Mouse (Mus musculus) granulocyte monocyte progenitor cell, adult 5-6 weeks (primary cell): Measurements from ENCODE around the gene Stx4a. TPM values are rescaled to one million over a fixed set of nuclear protein-coding genes. Genes with fewer than 3 reads are reported as not detected.
"Not testable (repeated sequence)": the region's sequence is repeated elsewhere in the genome, so short reads cannot be mapped to it uniquely, and the experiment has no call there.

Source experiments
- ATAC-seq: replicated peaks from 2 replicates; pipeline ENCODE4 v1.8.0; 2016; ENCODE audit warnings: mild to moderate bottlenecking, moderate TSS enrichment, inconsistent platforms; ENCODE audit not compliant: poor library complexity, severe bottlenecking
- total RNA-seq, 2 experiments: library from RNA; stranded (forward) in 1 of 2; stranded (reverse) in 1 of 2; fragments of 200-712, 200-1000 nt in 1 of 2; fragments of >200 nt in 1 of 2; fragmentation: Nextera tagmentation in 1 of 2; gene quantifications; 2 replicates each; pipeline ENCODE4 v1.2.3; 2014 to 2017

Stx4a gene
- total RNA-seq, 2 experiments from 2014 or later, result 37.7 to 88.9 TPM

- ATAC-seq, result not testable (repeated sequence)
These were observed 71.8 kb downstream of the Stx4a start for GRCm38 (mm10) chr7:127895891-127896290.

DNA sequence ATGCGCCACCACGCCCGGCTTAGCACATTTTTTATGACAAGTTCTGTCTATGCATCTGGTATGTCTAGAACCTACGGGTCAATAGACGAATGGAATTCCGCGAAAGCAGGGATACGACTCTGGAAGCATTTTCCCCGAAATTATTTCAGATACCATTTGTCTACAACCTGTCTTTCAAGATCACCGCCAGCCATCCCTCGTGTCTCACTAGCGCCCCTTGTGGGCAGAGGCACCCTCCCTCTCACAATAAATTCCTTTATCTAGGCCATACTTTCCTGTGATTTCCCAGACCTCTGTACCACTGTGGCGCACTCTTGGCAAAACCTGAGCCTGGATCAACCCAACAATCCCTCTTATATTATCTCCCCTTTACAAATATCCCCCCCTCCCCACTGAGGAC is 72.3 kb downstream of the Stx4a start:
- ATAC-seq, result no peak

DNA sequence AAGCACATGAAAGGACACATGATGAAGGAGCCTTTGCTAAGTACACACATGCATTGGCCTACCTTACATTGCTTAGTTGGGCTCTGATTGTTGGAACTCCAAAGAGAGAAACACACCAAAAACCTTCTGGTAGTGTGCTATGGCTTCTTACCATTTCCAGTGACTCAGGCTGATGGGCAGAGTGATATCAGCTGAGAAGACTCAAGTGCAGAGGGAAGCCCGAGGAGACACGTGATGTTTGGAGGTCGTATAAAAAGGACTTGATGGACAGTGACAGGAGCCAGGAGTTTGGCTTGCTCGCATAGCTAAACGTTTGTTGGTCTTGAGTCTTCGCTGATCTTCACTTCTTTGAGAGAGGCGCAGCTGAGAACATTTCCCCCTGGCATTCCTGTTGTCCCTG is 73.4 kb downstream of the Stx4a start:
- ATAC-seq, result no peak

DNA sequence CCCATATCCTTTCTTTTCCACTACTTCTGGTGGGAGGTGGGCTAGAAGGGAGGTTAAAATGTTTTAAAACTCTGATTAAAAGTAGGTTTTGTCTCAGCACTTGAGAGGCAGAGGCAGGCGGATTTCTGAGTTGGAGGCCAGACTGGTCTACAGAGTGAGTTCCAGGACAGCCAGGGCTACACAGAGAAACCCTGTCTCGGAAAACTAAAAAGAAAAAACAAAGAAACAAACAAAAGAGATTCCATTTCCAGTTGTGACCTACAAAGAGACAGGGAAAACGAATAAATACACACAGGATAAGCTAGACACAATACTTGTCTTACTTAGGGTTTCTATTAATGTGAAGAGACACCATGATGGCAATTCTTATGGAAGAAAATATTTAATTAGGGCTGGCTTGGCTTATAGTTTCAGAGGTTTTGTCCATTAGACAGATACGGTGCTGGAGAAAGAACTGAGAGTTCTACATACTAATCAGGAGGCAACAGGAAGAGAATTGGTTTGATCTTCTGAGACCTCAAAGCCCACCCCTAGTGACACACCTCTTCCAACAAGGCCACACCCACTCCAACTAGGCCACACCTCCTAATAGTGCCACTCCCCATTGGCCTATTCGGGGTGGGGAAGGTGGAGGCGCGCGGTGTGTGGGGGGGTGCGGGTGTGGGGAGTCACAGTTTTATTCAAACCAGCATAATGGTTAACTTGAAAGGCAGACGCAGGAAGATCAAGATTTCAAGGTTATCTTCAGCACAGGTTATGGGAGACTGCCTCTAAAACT is 74.3 kb downstream of the Stx4a start:
- no peak for ATAC-seq

Other genes with a start within 250 kb of the Stx4a start
- 0.37 and 0.77 TPM in 2 replicates for gene Ccdc189, start 235.7 kb upstream of the Stx4a start, total RNA-seq (2014; fragmentation: Nextera tagmentation)
- 1.6 and 3.9 TPM in 2 replicates for gene Ccdc189, start 235.7 kb upstream of the Stx4a start, total RNA-seq (2017)
- 25.0 and 48.1 TPM in 2 replicates for gene Rnf40, start 235.5 kb upstream of the Stx4a start, total RNA-seq (2014; fragmentation: Nextera tagmentation)
- gene Rnf40, start 235.5 kb upstream of the Stx4a start, total RNA-seq (2017), result 35.3 and 42.8 TPM in 2 replicates
- 12.9 and 18.9 TPM in 2 replicates for gene Zfp629, start 208.5 kb upstream of the Stx4a start, total RNA-seq (2014; fragmentation: Nextera tagmentation)
- gene Zfp629, start 208.5 kb upstream of the Stx4a start, total RNA-seq (2017), result 8.2 and 12.6 TPM in 2 replicates
- gene Bcl7c, start 115.4 kb upstream of the Stx4a start, total RNA-seq (2014; fragmentation: Nextera tagmentation), result 50.9 and 81.5 TPM in 2 replicates
- gene Bcl7c, start 115.4 kb upstream of the Stx4a start, total RNA-seq (2017), result 39.3 and 57.5 TPM in 2 replicates
- 0.73 and 1.2 TPM in 2 replicates for gene Ctf1, start 111.6 kb upstream of the Stx4a start, total RNA-seq (2014; fragmentation: Nextera tagmentation)
- 0.90 and 3.2 TPM in 2 replicates for gene Ctf1, start 111.6 kb upstream of the Stx4a start, total RNA-seq (2017)
- not detected in 2 replicates for gene Ctf2, start 92.1 kb upstream of the Stx4a start, total RNA-seq (2014; fragmentation: Nextera tagmentation)
- 0.31 TPM in 1 of 2 replicates, not detected in the other for gene Ctf2, start 92.1 kb upstream of the Stx4a start, total RNA-seq (2017)
- gene Fbxl19, start 79.8 kb upstream of the Stx4a start, total RNA-seq (2014; fragmentation: Nextera tagmentation), result 11.1 and 11.7 TPM in 2 replicates
- 13.8 and 17.7 TPM in 2 replicates for gene Fbxl19, start 79.8 kb upstream of the Stx4a start, total RNA-seq (2017)
- gene Orai3, start 54.5 kb upstream of the Stx4a start, total RNA-seq (2014; fragmentation: Nextera tagmentation), result 36.8 and 41.2 TPM in 2 replicates
- 22.7 and 22.8 TPM in 2 replicates for gene Orai3, start 54.5 kb upstream of the Stx4a start, total RNA-seq (2017)
- gene Setd1a, start 47.6 kb upstream of the Stx4a start, total RNA-seq (2014; fragmentation: Nextera tagmentation), result 59.6 and 105 TPM in 2 replicates
- 11.9 and 12.4 TPM in 2 replicates for gene Setd1a, start 47.6 kb upstream of the Stx4a start, total RNA-seq (2017)
- not detected in 2 replicates for gene Gm49388, start 38.7 kb upstream of the Stx4a start, total RNA-seq (2014; fragmentation: Nextera tagmentation)
- 1.2 TPM in 1 of 2 replicates, not detected in the other for gene Gm49388, start 38.7 kb upstream of the Stx4a start, total RNA-seq (2017)
- gene Hsd3b7, start 23.7 kb upstream of the Stx4a start, total RNA-seq (2014; fragmentation: Nextera tagmentation), result 27.6 and 29.6 TPM in 2 replicates
- 19.1 and 31.6 TPM in 2 replicates for gene Hsd3b7, start 23.7 kb upstream of the Stx4a start, total RNA-seq (2017)
- gene Stx1b, start 255 bp downstream of the Stx4a start, total RNA-seq (2014; fragmentation: Nextera tagmentation), result 0.62 and 0.88 TPM in 2 replicates
- gene Stx1b, start 255 bp downstream of the Stx4a start, total RNA-seq (2017), result not detected in 2 replicates
- gene Zfp646, start 51.9 kb downstream of the Stx4a start, total RNA-seq (2014; fragmentation: Nextera tagmentation), result 29.2 and 38.4 TPM in 2 replicates
- gene Zfp646, start 51.9 kb downstream of the Stx4a start, total RNA-seq (2017), result 35.5 and 40.8 TPM in 2 replicates
- gene Zfp668, start 52.5 kb downstream of the Stx4a start, total RNA-seq (2014; fragmentation: Nextera tagmentation), result 7.2 and 15.7 TPM in 2 replicates
- gene Zfp668, start 52.5 kb downstream of the Stx4a start, total RNA-seq (2017), result 3.9 and 4.9 TPM in 2 replicates
- gene Prss53, start 66.7 kb downstream of the Stx4a start, total RNA-seq (2014; fragmentation: Nextera tagmentation), result 0.19 TPM in 1 of 2 replicates, not detected in the other
- gene Prss53, start 66.7 kb downstream of the Stx4a start, total RNA-seq (2017), result 0.13 TPM in 1 of 2 replicates, not detected in the other
- gene Gm21974, start 71.2 kb downstream of the Stx4a start, total RNA-seq (2014; fragmentation: Nextera tagmentation), result not detected in 2 replicates
- not detected in 2 replicates for gene Gm21974, start 71.2 kb downstream of the Stx4a start, total RNA-seq (2017)
- gene Vkorc1, start 71.3 kb downstream of the Stx4a start, total RNA-seq (2014; fragmentation: Nextera tagmentation), result 93.1 and 126 TPM in 2 replicates
- gene Vkorc1, start 71.3 kb downstream of the Stx4a start, total RNA-seq (2017), result 24.9 and 69.4 TPM in 2 replicates
- gene Bckdk, start 79.8 kb downstream of the Stx4a start, total RNA-seq (2014; fragmentation: Nextera tagmentation), result 63.3 and 78.0 TPM in 2 replicates
- gene Bckdk, start 79.8 kb downstream of the Stx4a start, total RNA-seq (2017), result 38.6 and 50.5 TPM in 2 replicates
- gene Kat8, start 88.2 kb downstream of the Stx4a start, total RNA-seq (2014; fragmentation: Nextera tagmentation), result 20.4 and 25.0 TPM in 2 replicates
- gene Kat8, start 88.2 kb downstream of the Stx4a start, total RNA-seq (2017), result 18.1 and 21.0 TPM in 2 replicates
- gene Prss8, start 105.8 kb downstream of the Stx4a start, total RNA-seq (2014; fragmentation: Nextera tagmentation), result not detected in 2 replicates
- 0.52 TPM in 1 of 2 replicates, not detected in the other for gene Prss8, start 105.8 kb downstream of the Stx4a start, total RNA-seq (2017)
- 0.92 and 7.3 TPM in 2 replicates for gene Prss36, start 122.4 kb downstream of the Stx4a start, total RNA-seq (2014; fragmentation: Nextera tagmentation)
- gene Prss36, start 122.4 kb downstream of the Stx4a start, total RNA-seq (2017), result 0.90 and 3.3 TPM in 2 replicates
- 319 and 323 TPM in 2 replicates for gene Fus, start 143.2 kb downstream of the Stx4a start, total RNA-seq (2014; fragmentation: Nextera tagmentation)
- gene Fus, start 143.2 kb downstream of the Stx4a start, total RNA-seq (2017), result 60.8 and 62.2 TPM in 2 replicates
- gene Pycard, start 169.6 kb downstream of the Stx4a start, total RNA-seq (2014; fragmentation: Nextera tagmentation), result 115 and 175 TPM in 2 replicates
- gene Pycard, start 169.6 kb downstream of the Stx4a start, total RNA-seq (2017), result 62.6 and 101 TPM in 2 replicates
- not detected in 2 replicates for gene Trim72, start 179.7 kb downstream of the Stx4a start, total RNA-seq (2014; fragmentation: Nextera tagmentation)
- gene Trim72, start 179.7 kb downstream of the Stx4a start, total RNA-seq (2017), result not detected in 2 replicates
- gene Itgam, start 238.3 kb downstream of the Stx4a start, total RNA-seq (2014; fragmentation: Nextera tagmentation), result 12.5 and 17.5 TPM in 2 replicates
- 21.6 and 23.7 TPM in 2 replicates for gene Itgam, start 238.3 kb downstream of the Stx4a start, total RNA-seq (2017)
- not detected in 2 replicates for gene Gm49368, start 238.4 kb downstream of the Stx4a start, total RNA-seq (2014; fragmentation: Nextera tagmentation)
- 0.09 TPM in 1 of 2 replicates, not detected in the other for gene Gm49368, start 238.4 kb downstream of the Stx4a start, total RNA-seq (2017)